Mouse (Mus musculus) left cerebral cortex, postnatal 25 days (tissue): ENCODE results near the gene Inpp5a. TPM values are rescaled to one million over a fixed set of nuclear protein-coding genes. Genes with fewer than 3 reads are reported as not detected.
A peak's percentile ranks its signal among the peaks of the same experiment; 100 is the strongest.

Experiments
- DNase-seq, 2 experiments: peaks; one replicate each; pipeline ENCODE4 v3.0.0; 2022; ENCODE audit warnings: low spot score in 2 of 2, mixed read lengths in 1 of 2
- intact Hi-C: fragments of 180-260 bp; cut with DNase I; formaldehyde crosslinking; loops from one replicate; pipeline ENCODE4 v1.15.1; 2025
- total RNA-seq, 2 experiments: library from RNA; stranded (reverse); gene quantifications; 2 replicates each; pipeline ENCODE4 v1.2.3; 2021

The Inpp5a gene
- total RNA-seq, 2 experiments from 2014 or later, result 58.5 to 59.2 TPM

DNA sequence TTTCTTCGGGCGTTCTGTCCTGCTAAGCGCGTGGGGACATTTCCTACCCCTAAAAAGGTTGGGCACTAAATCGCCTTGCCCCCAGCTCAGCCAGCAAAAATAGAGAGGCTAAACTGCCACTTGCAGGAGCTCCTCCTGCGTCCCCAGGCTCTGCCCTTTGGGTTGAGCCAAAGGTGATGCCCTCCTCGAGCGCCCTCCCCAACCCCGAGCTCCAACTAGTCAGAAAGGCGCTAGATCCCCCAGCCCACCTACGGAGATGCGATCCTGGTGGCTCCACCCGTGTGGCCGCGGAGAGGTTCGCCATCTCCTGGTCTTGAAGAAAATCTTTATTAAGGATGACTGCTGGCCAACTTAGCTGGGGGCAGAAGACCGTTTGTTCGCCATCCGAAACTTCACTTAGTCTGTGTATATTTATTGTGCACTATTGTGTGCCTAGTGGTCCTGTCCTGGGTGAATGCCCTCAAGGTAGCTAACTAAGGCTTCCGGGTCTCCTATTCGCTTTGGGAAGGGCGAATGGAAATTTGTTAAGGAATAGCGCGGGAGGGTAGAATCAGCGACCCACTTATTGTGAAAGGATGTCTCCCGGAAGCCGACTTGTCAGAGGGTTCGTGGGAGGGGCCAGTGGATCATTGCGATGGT is 196.4 kb downstream of the Inpp5a start:
- no peak for DNase-seq
- intact Hi-C loops, result no loop called here

DNA sequence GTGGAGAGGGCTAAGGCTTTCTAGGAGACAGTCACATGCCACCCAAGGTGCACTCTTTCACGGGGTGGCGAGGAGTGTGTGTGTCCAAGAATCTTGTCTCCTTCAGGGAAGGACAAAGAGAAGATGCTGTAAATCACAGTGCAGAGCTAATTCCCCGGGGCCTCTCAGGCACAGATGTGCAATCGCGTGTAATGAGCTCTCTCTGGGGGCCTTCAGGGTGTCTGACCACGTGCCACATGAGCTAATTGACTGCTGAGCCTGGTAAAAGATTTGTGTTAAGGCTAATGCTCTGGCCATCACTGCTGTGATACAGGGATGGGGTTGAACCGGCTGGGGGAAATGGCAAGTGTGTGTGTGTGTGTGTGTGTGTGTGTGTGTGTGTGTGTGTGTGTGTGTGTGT is 199.0 kb downstream of the Inpp5a start:
- intact Hi-C loops, result no loop called here
- DNase-seq, result no peak

DNA sequence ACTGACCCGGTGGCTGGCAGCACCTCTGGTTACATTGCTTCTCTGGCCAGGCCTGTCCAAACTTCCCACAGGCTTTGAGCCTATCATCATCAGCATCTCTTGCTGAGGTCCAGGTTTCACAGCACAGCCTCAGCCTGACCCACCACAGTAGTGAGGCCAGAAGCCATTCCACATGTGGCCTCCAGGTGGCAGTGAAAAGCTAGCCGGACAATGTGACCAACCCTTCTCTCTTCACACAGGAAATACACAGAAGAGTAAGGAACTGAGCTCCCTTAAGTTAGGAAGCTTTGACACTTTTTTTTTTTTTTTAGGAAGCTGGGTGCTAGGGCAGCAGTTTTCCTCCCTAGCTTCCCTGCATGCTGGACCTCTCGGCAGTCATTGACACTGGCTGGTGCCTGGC is 201.4 kb downstream of the Inpp5a start:
- intact Hi-C loops, result no loop called here
- peak in 1 of 2 experiments; percentile 40 for DNase-seq

DNA sequence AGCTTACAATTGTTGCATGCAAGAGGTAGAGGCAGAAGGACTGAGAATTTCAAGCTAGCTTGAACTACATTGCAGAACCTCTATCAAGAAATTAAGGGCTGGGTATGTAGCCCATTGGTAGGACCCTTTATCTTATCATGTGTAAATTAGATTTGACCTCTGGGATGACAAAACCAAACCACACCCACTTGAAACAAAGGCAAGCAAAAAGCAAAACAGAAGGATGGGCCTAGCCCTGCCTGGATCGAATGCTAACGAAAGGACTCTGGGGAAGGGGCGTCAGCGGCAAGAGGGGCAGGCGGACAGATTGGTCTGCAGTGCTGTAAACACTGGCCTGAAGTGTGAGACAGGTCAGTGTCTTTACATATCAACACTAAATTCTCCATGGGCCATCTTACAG is 202.4 kb downstream of the Inpp5a start:
- intact Hi-C loops, result no loop called here
- DNase-seq, result no peak

DNA sequence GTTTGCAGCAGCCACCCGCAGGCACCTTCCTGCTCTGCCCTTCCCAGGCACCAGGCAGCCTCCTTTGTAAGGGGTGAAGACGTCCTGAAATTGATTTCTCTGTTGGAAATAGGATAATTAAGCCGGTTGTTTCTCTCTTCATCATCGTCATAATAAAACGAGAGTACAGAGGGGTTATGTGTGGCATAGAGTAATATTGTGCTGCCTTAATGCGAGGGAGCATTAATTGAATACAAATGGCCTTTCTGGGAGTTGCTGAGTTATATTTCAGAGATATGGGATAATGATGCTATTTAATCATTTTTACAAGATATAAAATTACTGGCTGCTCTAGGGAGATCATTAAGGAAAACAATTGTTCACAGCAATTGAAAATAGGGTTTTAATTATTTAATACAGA is 206.4 kb downstream of the Inpp5a start:
- DNase-seq, result no peak
- intact Hi-C loops, result no loop called here

DNA sequence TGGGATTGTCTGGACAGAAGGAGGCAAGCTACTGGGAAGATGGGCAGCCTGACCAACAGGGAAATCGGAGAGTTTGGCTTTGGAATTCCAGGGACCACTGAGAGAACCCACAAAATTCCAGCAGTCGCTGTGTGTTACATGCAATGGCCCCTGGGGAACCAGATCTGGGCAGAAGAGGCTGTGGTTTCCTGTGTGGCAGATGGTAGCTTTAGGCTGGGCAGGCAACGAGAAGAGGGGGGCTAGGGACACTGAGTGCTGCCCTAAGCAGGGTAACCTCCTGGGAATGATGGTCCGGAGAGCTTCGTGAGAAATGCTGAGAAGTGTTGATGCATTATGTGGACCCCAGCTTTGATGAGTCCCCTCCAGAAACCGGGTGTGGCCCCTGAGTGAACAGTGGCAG is 207.0 kb downstream of the Inpp5a start:
- intact Hi-C loops, result no loop called here
- no peak for DNase-seq

DNA sequence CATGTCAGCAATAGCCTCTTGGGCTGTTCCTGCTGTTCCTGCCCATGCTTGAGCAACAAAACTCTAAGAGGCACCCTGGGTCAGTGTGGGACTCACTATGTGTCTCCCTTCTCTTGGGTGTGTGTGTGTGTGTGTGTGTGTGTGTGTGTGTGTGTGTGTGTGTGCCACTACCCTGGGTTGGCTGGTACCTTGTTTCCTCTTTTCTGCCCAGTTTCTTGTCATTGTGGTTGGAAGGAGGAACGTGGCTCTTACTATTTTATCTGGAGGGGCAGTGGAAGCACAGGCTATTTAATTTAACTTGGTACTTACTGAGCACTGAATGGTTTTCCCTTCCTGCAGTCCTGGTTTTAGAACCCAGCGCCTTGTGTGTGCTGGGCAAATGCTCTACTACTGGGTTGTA is 221.4 kb downstream of the Inpp5a start:
- intact Hi-C loops, result no loop called here
- no peak for DNase-seq

DNA sequence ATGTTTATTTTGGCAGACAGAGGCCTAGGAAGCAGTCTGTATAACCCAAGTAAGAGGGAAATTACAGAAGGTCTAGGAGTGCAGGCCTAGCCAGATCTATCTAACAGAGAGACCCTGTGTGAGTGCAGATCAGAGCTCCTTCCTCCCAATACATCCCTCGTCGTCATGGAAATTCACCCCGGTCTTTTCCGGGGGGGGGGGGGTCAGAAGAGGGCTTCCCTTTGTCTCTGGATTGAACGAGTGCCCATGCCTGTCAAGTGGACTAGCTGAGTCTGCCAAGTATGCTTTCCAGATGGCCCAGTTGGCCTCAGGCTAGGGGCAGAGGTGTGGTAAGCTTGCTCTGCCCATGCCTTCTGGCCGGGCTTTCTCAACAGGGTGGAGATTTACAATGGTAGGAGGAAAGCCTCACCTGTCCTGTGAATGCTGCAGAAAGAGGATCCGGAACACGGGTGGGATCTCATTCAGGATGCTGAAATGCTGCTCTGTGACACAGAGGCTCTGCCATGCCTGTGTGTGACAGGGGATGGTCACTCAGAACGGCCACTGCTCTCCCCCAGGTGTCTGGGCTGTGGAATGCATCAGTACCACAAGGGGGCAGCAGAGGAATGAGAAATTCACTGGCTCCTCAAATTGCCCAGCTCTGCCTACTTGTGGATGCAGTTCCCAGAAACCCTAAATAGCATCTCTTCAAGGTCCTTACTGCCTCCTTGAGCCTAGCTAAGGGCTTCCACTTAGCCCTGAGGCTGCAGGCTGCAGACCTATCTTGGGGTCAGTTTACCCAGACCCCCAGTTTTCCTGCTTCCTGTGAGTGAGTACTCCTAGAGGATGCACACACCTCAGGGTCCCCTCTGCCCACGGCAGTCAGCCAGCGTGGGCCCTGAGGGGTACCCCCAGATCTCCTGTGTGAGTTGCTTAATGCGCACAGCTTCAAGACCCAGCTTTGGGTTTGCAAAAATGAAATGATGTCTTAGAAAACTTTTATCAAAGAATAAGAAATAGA is 227.2 kb downstream of the Inpp5a start:
- intact Hi-C loops, result loop anchor here (5.0 kb wide), 1 partner anchor 446 kb away; no protein-coding TSS in a partner anchor

DNA sequence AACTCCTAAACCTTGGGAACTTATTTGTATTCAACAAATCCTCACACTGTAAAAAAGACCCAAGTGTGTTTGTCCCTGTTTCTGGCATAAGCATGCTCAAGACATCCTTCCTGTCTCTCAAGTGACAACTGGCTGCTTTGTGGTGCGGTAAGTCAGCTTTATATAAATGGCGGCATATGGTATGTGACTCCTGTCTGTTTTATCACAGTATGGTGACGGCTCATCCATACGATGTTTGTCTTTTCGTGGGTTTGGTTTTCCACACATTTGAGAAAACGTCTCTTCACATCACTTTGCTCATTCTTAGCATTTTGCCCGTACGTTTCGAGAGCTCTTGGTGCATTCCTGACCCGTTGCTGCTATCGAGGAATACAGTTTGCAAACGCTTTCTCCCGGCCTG is 233.7 kb downstream of the Inpp5a start:
- intact Hi-C loops, result no loop called here
- peak in 1 of 2 experiments; percentile 31 for DNase-seq

More for the DNA sequence above, 227.2 kb downstream of the Inpp5a start:
- DNase-seq, result peak; percentile 74 to 88

DNA sequence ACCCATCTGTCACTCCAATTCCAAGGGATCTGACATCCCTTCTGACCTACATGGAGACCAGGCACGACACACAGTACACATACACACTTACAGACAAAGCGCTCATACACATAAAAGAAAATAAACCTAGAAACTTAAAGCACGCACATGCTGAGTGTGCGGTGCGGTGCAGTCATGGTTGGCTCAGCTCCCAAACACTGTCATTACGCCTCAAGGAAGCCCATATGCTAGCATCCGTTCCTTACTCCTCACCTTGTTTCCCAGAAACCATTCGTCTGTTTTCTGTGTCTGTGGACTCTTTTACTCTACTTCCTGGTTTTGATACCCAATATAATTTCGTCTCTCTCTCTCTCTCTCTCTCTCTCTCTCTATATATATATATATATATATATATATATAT is 236.2 kb downstream of the Inpp5a start:
- no peak for DNase-seq
- intact Hi-C loops, result no loop called here

Other genes with a start within 250 kb of the Inpp5a start
- gene Lrrc27, start 176.1 kb upstream of the Inpp5a start, total RNA-seq, result 1 to 10 TPM; 5.5 to 6.4 TPM
- 100 to 1,000 TPM; 161 to 176 TPM for gene Stk32c, start 175.8 kb upstream of the Inpp5a start, total RNA-seq
- 10 to 100 TPM; 10.5 to 11.9 TPM for gene Pwwp2b, start 140.6 kb upstream of the Inpp5a start, total RNA-seq
- 1 to 10 TPM; 6.8 to 7.8 TPM for gene Nkx6-2, start 193.7 kb downstream of the Inpp5a start, total RNA-seq